Mouse (Mus musculus): Measurements from ENCODE around the gene Abcc6.

GRCm38 (mm10) chr7:46044106-46044505 is 14.0 kb upstream of the Abcc6 start:
- TF ChIP-seq EP300 (IDR thresholded peaks at IDR 0.05; ENCODE audit: insufficient read depth, low read depth, low read length) (no peak), CTCF (IDR thresholded peaks at IDR 0.05; ENCODE audit: low read depth, low read length) (no peak), POLR2A (IDR thresholded peaks at IDR 0.05; ENCODE audit: insufficient read depth, low read length) (no peak)
